Mouse (Mus musculus) megakaryocyte, embryonic 14.5 days (primary cell): ENCODE data around the gene Lfng. TPM values are rescaled to one million over a fixed set of nuclear protein-coding genes. Genes with fewer than 3 reads are reported as not detected.
A peak's percentile ranks its signal among the peaks of the same experiment; 100 is the strongest.

Experiments
- H3K27me3 ChIP-seq: replicated peaks from 2 replicates; pipeline ENCODE3; 2012; ENCODE audit warnings: inconsistent platforms
- H3K36me3 ChIP-seq: replicated peaks from 2 replicates; pipeline ENCODE3; 2012; ENCODE audit warnings: low read length, inconsistent platforms, mixed read lengths
- H3K4me1 ChIP-seq: 2 replicates; pipeline ENCODE4 v1.6.1; 2012; ENCODE audit warnings: inconsistent platforms
- H3K4me3 ChIP-seq: replicated peaks from 2 replicates; pipeline ENCODE3; 2012; ENCODE audit warnings: moderate library complexity, mild to moderate bottlenecking, inconsistent platforms
- H3K9me3 ChIP-seq: 2 replicates; pipeline ENCODE4 v1.6.1; 2012; ENCODE audit warnings: inconsistent platforms
- FLI1 ChIP-seq: IDR thresholded peaks from 2 replicates; pipeline ENCODE4 v1.6.1; 2012; ENCODE audit warnings: low read length, inconsistent platforms, mixed read lengths
- GATA1 ChIP-seq: IDR thresholded peaks from 3 replicates; pipeline ENCODE4 v1.6.1; 2012; ENCODE audit warnings: mixed read lengths, low read length, inconsistent platforms, borderline replicate concordance
- polyA plus RNA-seq: library from polyadenylated mRNA; stranded (reverse); fragments of >175 nt; gene quantifications from 2 replicates; pipeline ENCODE4 v1.2.3, GENCODE M21; 2012; ENCODE audit warnings: low replicate concordance; ENCODE audit not compliant: insufficient read depth

Gene Lfng
- polyA plus RNA-seq, 1 experiment, result 31.9 TPM

GRCm38 (mm10) chr5:140654096-140654845, 47.2 kb downstream of the Lfng start:
- H3K36me3 ChIP-seq, result no peaks in the 10 kb centered on the region
- TF ChIP-seq GATA1 (no peak), FLI1 (no peak)
- H3K27me3 ChIP-seq, result peaks cover under 1% of the 10 kb centered on the region
- no peak overlapping the region for H3K4me3 ChIP-seq
- H3K4me1 ChIP-seq, result peaks cover 49% of the 10 kb centered on the region
- no peaks in the 10 kb centered on the region for H3K9me3 ChIP-seq

DNA sequence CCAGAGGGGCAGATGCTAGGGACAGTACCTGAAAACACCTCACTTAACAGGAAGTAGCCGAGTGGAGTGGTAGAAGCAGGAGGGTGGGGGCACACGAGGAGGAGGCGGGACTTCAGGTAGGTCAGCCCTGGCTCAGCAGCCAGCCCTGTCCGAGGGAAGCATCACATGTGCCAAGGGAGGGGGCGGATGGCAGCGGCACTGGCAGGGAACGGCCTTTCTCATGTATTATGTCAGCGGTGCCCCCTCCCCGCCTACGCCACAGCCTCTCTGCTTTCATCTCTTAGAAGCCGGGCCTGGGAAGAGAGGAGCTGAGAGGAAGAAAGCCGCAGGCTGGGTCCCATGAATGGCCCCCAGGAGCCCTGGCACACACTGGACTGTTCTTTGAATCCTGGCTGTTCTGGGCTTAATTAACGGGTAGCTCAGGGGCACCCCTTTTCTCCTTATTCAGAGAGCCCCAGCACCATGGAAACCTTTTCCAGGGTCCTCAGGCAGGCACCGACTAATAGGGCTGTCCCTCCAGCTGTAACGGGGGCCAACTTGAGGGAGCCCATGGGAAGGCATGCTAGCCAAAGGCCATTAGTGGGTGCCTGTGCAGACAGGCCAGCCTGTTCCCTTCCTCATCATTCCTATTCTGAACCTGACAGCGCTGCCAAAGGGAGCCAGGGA, 52.6 kb downstream of the Lfng start:
- peaks cover 34% of the 10 kb centered on the region for H3K4me1 ChIP-seq
- no peaks in the 10 kb centered on the region for H3K9me3 ChIP-seq
- peaks cover 10% of the 10 kb centered on the region for H3K27me3 ChIP-seq
- H3K36me3 ChIP-seq, result peaks cover 4% of the 10 kb centered on the region
- no peak for TF ChIP-seq FLI1
- no peak for TF ChIP-seq GATA1
- H3K4me3 ChIP-seq, result peak overlapping the region; percentile 5

DNA sequence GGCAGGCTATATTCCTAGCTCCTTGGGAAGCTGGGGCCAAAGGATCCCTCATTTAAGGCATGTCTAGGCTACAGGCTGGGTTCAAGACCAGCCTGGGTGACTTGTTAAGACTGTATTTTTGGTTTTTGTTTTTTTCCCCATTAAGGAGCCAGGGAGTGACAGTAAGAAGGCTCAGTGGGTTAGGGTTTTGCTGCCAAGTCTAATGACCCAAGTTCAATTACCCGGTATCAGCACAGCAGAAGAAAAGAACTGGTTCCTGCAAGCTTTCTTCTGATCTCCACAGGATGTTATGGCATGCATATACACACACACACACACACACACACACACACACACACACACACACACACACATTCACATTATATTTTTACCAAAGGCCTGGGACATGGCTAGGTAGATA, 53.3 kb downstream of the Lfng start:
- H3K4me3 ChIP-seq, result no peak overlapping the region
- H3K27me3 ChIP-seq, result peaks cover 10% of the 10 kb centered on the region
- TF ChIP-seq GATA1 (no peak), FLI1 (no peak)
- H3K4me1 ChIP-seq, result peaks cover 40% of the 10 kb centered on the region
- peaks cover 11% of the 10 kb centered on the region for H3K36me3 ChIP-seq
- H3K9me3 ChIP-seq, result no peaks in the 10 kb centered on the region

- peaks cover 46% of the 10 kb centered on the region for H3K4me1 ChIP-seq
- TF ChIP-seq GATA1, result no peak
- TF ChIP-seq FLI1, result no peak
- no peak overlapping the region for H3K4me3 ChIP-seq
- no peaks in the 10 kb centered on the region for H3K9me3 ChIP-seq
- peaks cover 12% of the 10 kb centered on the region for H3K27me3 ChIP-seq
- peaks cover 17% of the 10 kb centered on the region for H3K36me3 ChIP-seq
Measured at GRCm38 (mm10) chr5:140661427-140661826, 54.3 kb downstream of the Lfng start.

DNA sequence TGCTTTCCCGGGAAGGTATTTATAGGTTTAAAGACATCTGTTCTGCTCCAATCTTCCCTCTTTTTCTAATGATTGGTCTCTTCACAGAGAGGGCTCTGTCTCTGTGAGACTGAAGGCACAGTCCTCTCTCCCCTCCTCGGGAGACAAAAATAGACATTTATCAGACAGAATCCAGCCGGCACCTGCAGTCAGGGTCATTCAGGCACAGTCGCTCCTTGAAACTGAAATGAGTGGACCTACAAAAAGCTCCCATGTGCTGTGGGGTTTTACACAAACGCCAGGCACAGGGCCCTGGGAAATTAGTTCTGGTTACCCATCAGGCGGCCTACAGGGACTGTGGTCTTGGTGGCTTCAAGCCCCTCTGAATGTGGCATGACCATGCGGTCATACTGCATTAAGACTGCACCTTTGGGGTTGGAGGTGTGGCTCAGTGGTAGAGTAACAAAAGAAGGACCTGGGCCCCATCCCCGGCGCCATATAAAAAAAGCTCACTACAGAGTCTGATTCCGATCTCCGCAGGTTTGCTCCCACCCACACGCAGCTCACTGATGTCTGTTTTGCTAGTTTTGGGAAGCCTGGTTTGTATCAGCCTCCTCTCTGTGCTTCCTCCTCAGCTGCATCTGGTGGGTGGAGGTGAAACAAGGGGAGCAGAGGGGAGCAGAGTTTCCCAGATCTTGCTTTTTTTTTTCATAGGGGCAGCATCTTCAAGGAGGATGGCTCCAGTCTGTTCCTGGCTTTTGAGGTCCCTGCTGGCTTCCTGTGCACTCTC, 54.9 kb downstream of the Lfng start:
- Histone ChIP-seq H3K27me3 (peaks cover 12% of the 10 kb centered on the region), H3K4me1 (peaks cover 46% of the 10 kb centered on the region), H3K36me3 (peaks cover 17% of the 10 kb centered on the region), H3K9me3 (no peaks in the 10 kb centered on the region), H3K4me3 (no peak overlapping the region)
- no peak for TF ChIP-seq GATA1
- TF ChIP-seq FLI1, result no peak

- no peak for TF ChIP-seq FLI1
- no peak for TF ChIP-seq GATA1
- Histone ChIP-seq H3K4me3 (no peak overlapping the region), H3K9me3 (no peaks in the 10 kb centered on the region), H3K27me3 (peaks cover 12% of the 10 kb centered on the region), H3K36me3 (peaks cover 21% of the 10 kb centered on the region), H3K4me1 (peaks cover 46% of the 10 kb centered on the region)
Measured at GRCm38 (mm10) chr5:140662741-140663592, 55.8 kb downstream of the Lfng start.

- no peak for TF ChIP-seq GATA1
- no peak for TF ChIP-seq FLI1
Measured at GRCm38 (mm10) chr5:140663621-140664180, 56.6 kb downstream of the Lfng start.

More at GRCm38 (mm10) chr5:140663621-140664180, 56.6 kb downstream of the Lfng start:
- Histone ChIP-seq H3K36me3 (peaks cover 23% of the 10 kb centered on the region), H3K27me3 (peaks cover 12% of the 10 kb centered on the region), H3K4me1 (peaks cover 46% of the 10 kb centered on the region), H3K9me3 (peaks cover 2% of the 10 kb centered on the region), H3K4me3 (no peak overlapping the region)

Other genes starting within 250 kb of the Lfng start
- 7.2 and 17.8 TPM in 2 replicates for gene Snx8, start 218.1 kb upstream of the Lfng start, polyA plus RNA-seq
- gene Eif3b, start 188.0 kb upstream of the Lfng start, polyA plus RNA-seq, result 18.7 and 48.8 TPM in 2 replicates
- 0.03 TPM in 1 of 2 replicates, not detected in the other for gene Gm4869, start 161.7 kb upstream of the Lfng start, polyA plus RNA-seq
- gene Chst12, start 101.8 kb upstream of the Lfng start, polyA plus RNA-seq, result 145 and 281 TPM in 2 replicates
- gene Grifin, start 42.2 kb upstream of the Lfng start, polyA plus RNA-seq, result 0.77 TPM in 1 of 2 replicates, not detected in the other
- 302 and 455 TPM in 2 replicates for gene Ttyh3, start 41.7 kb downstream of the Lfng start, polyA plus RNA-seq
- gene Iqce, start 95.1 kb downstream of the Lfng start, polyA plus RNA-seq, result 4.5 and 4.7 TPM in 2 replicates
- 15.6 and 22.4 TPM in 2 replicates for gene Brat1, start 97.7 kb downstream of the Lfng start, polyA plus RNA-seq
- gene Amz1, start 116.8 kb downstream of the Lfng start, polyA plus RNA-seq, result 4.5 TPM in 1 of 2 replicates, not detected in the other
- 53.6 and 62.1 TPM in 2 replicates for gene Gna12, start 223.1 kb downstream of the Lfng start, polyA plus RNA-seq